Mouse (Mus musculus): ENCODE measurements around the gene Znrf4. TPM values are rescaled to one million over a fixed set of nuclear protein-coding genes. Genes with fewer than 3 reads are reported as not detected.

The Znrf4 gene
- polyA plus RNA-seq, 1 experiment, result not detected

DNA sequence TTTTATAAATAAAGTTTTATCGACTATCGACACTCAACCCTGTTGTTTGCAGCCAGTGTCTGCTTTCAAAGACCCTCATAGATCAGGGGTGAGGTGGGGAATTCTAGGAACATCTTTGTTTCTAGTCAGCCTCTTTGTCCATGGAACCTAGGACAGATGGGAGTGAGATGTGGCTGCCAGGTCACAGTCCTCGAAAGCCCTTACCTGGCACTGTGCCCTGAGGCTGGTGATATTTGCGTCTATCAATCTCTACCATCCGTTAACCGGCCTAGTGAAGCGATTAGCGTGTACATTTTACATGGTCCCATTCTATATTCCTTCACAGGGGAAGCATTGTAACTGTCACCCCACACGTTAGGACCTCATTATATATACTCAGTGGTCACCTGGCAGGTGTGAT lies 26.3 kb downstream of the Znrf4 start:
- Histone ChIP-seq H3K4me3 (ENCODE audit: insufficient read depth, low read depth, low read length) (no peak overlapping the region), H3K27ac (ENCODE audit: insufficient read depth, low read depth, low read length) (0 out of 2 replicates have a peak overlapping the region, but pooled peaks have one; percentile 46), H3K4me1 (ENCODE audit: control insufficient read depth, insufficient read depth, low read length) (peaks cover 43% of the 10 kb centered on the region)
- TF ChIP-seq CTCF (IDR thresholded peaks at IDR 0.05; ENCODE audit: insufficient read depth, low read depth, low read length) (no peak), POLR2A (IDR thresholded peaks at IDR 0.05; ENCODE audit: insufficient read depth, low read depth, low read length) (no peak)
- WGBS, result 94% methylated on average over 9 of the region's 9 CpGs

DNA sequence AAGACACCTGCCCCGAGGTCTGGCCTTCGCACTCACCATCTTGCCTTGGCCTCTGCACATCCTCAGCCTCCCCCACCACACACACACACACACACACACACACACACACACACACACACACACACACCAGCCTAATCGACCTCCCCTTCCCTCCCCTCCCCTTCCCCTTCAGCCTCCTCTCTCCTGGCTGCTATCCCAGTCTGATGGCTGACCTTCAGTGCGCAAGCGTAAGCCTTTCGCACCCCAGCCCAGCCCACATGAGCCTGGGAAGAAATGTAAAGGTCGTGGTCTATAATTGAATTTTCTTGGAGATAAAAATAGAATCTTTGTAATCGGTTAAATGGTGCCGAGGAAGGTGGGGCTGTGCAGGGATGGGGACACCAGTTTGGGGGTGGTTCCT lies 27.1 kb downstream of the Znrf4 start:
- H3K4me3 ChIP-seq (ENCODE audit: insufficient read depth, low read depth, low read length), result no peak overlapping the region
- TF ChIP-seq POLR2A (IDR thresholded peaks at IDR 0.05; ENCODE audit: insufficient read depth, low read depth, low read length) (no peak), CTCF (IDR thresholded peaks at IDR 0.05; ENCODE audit: insufficient read depth, low read depth, low read length) (no peak)
- WGBS, result 24% methylated on average over 9 of the region's 9 CpGs
- H3K27ac ChIP-seq (ENCODE audit: insufficient read depth, low read depth, low read length), result peak overlapping the region; percentile 46; the same call in 1 of the 2 replicates
- peaks cover 35% of the 10 kb centered on the region for H3K4me1 ChIP-seq (ENCODE audit: control insufficient read depth, insufficient read depth, low read length)

- H3K4me1 ChIP-seq (ENCODE audit: control insufficient read depth, insufficient read depth, low read length), result peaks cover 38% of the 10 kb centered on the region
- H3K27ac ChIP-seq (ENCODE audit: insufficient read depth, low read depth, low read length), result no peak overlapping the region
- H3K4me3 ChIP-seq (ENCODE audit: insufficient read depth, low read depth, low read length), result no peak overlapping the region
- WGBS, result 83% methylated on average over 1 of the region's 1 CpGs
- TF ChIP-seq POLR2A (IDR thresholded peaks at IDR 0.05; ENCODE audit: insufficient read depth, low read depth, low read length), result no peak
- TF ChIP-seq CTCF (IDR thresholded peaks at IDR 0.05; ENCODE audit: insufficient read depth, low read depth, low read length), result no peak
Measured at GRCm38 (mm10) chr17:56482671-56483070, 29.6 kb downstream of the Znrf4 start.

GRCm38 (mm10) chr17:56479358-56479757 lies 32.9 kb downstream of the Znrf4 start:
- Histone ChIP-seq H3K4me1 (ENCODE audit: control insufficient read depth, insufficient read depth, low read length) (peaks cover 28% of the 10 kb centered on the region), H3K4me3 (ENCODE audit: insufficient read depth, low read depth, low read length) (no peak overlapping the region), H3K27ac (ENCODE audit: insufficient read depth, low read depth, low read length) (no peak overlapping the region)
- peak; percentile 64 for TF ChIP-seq CTCF (IDR thresholded peaks at IDR 0.05; ENCODE audit: insufficient read depth, low read depth, low read length)
- no peak for TF ChIP-seq POLR2A (IDR thresholded peaks at IDR 0.05; ENCODE audit: insufficient read depth, low read depth, low read length)
- 12% methylated on average over 6 of the region's 6 CpGs for WGBS

- Histone ChIP-seq H3K4me3 (ENCODE audit: insufficient read depth, low read depth, low read length) (no peak overlapping the region), H3K27ac (ENCODE audit: insufficient read depth, low read depth, low read length) (no peak overlapping the region), H3K4me1 (ENCODE audit: control insufficient read depth, insufficient read depth, low read length) (peaks cover 35% of the 10 kb centered on the region)
- 79% methylated on average over 11 of the region's 11 CpGs for WGBS
- TF ChIP-seq CTCF (IDR thresholded peaks at IDR 0.05; ENCODE audit: insufficient read depth, low read depth, low read length), result no peak
- no peak for TF ChIP-seq POLR2A (IDR thresholded peaks at IDR 0.05; ENCODE audit: insufficient read depth, low read depth, low read length)
Measured at GRCm38 (mm10) chr17:56478191-56478611, 34.0 kb downstream of the Znrf4 start.

DNA sequence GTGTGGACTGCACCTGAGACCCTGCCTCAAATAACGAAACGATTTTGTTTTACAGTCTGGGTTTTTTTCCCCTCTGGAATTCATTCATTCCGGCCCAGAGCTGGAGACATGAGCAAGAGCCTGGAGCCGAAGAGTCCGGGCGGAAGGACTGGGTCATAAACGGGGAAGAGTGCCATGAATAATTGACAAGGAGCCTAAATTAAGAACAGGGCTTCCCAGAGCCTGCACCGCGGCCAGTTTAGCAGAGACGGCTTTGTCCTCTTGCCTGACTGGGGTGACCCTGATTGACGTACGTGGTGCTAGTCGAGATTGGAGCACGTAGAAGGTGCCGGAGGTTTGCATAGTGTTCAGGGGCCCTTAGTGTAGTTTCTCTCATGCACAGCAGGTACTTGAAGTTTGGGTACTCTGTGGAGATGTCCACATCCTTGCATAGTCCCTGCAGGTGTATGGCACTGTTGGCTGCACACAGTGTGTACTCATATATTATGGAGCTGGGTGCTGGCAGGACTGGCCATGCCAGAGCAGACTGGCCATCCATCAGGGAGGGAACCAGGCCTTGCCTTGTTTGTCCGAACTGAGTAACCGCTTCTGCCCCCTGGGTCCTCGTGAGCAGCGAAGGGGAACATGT lies 34.9 kb downstream of the Znrf4 start:
- no peak for TF ChIP-seq POLR2A (IDR thresholded peaks at IDR 0.05; ENCODE audit: insufficient read depth, low read depth, low read length)
- no peak for TF ChIP-seq CTCF (IDR thresholded peaks at IDR 0.05; ENCODE audit: insufficient read depth, low read depth, low read length)
- no peak overlapping the region for H3K27ac ChIP-seq (ENCODE audit: insufficient read depth, low read depth, low read length)
- no peak overlapping the region for H3K4me3 ChIP-seq (ENCODE audit: insufficient read depth, low read depth, low read length)
- 87% methylated on average over 19 of the region's 19 CpGs for whole genome bisulfite sequencing
- peaks cover 44% of the 10 kb centered on the region for H3K4me1 ChIP-seq (ENCODE audit: control insufficient read depth, insufficient read depth, low read length)

DNA sequence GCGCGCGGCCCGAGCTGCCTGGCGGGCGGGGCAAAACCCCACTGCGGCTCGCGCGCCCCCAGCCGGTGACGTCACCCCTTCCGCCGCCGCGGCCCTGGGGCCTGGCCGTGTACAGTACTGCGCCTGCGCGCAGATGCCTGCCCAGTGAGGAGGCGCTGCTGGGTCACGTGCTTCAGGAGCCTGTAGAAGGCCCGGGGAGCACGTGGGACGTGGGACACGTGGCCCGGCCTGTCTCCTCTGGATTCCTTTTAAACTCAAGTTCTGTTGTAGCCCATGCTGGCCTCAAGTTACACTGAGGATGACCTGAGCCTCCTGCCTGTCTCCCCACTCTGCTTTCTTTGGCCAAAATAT lies 35.9 kb downstream of the Znrf4 start, which contains the start of gene Ptprs:
TSS of gene Ptprs (minus strand) at position 82 of the 351 bp plus-strand sequence.
- peaks cover 53% of the 10 kb centered on the region for H3K4me1 ChIP-seq (ENCODE audit: control insufficient read depth, insufficient read depth, low read length)
- H3K27ac ChIP-seq (ENCODE audit: insufficient read depth, low read depth, low read length), result peak within 1 kb of the TSS; percentile 86
- WGBS, result under 1% methylated on average over 27 of the region's 27 CpGs
- no peak for TF ChIP-seq POLR2A (IDR thresholded peaks at IDR 0.05; ENCODE audit: insufficient read depth, low read depth, low read length)
- no peak for TF ChIP-seq CTCF (IDR thresholded peaks at IDR 0.05; ENCODE audit: insufficient read depth, low read depth, low read length)
- peak within 1 kb of the TSS; percentile 89 for H3K4me3 ChIP-seq (ENCODE audit: insufficient read depth, low read depth, low read length)

GRCm38 (mm10) chr17:56475584-56476401 lies 36.4 kb downstream of the Znrf4 start:
- H3K4me1 ChIP-seq (ENCODE audit: control insufficient read depth, insufficient read depth, low read length), result peaks cover 59% of the 10 kb centered on the region
- peak overlapping the region; percentile 86 for H3K27ac ChIP-seq (ENCODE audit: insufficient read depth, low read depth, low read length)
- under 1% methylated on average over 65 of the region's 66 CpGs for WGBS
- peak overlapping the region; percentile 89 for H3K4me3 ChIP-seq (ENCODE audit: insufficient read depth, low read depth, low read length)
- TF ChIP-seq CTCF (IDR thresholded peaks at IDR 0.05; ENCODE audit: insufficient read depth, low read depth, low read length), result no peak
- TF ChIP-seq POLR2A (IDR thresholded peaks at IDR 0.05; ENCODE audit: insufficient read depth, low read depth, low read length), result peak; percentile 50; the same call in 1 of the 2 replicates
